ENCODE assay signal across 8 mouse cellular contexts in genomic region chr5:142718037-142718436, GRCm38 (mm10). TPM values are rescaled to one million over a fixed set of nuclear protein-coding genes. Genes with fewer than 3 reads are reported as not detected.
DNase-seq lines count a peak whose midpoint lies in the region; ATAC-seq and TF ChIP-seq lines count a peak whose summit lies in the region.

No protein-coding gene starts in this region.

- H3K9me3 ChIP-seq in neural tube, embryonic 11.5 days (ENCODE audit: control insufficient read depth, low read length), result no peaks in the 10 kb centered on the region
- no peaks in the 10 kb centered on the region for H3K9me3 ChIP-seq in stomach, postnatal 0 days (ENCODE audit: control insufficient read depth, low read length)

- H3K4me2 ChIP-seq in neural tube, embryonic 11.5 days (ENCODE audit: low read depth), result no peak overlapping the region
- no peak overlapping the region for H3K4me2 ChIP-seq in stomach, postnatal 0 days (replicated peaks; ENCODE audit: low read depth)

- intact Hi-C loops in heart, adult 2 months (cut with DNase I), result loop anchor here (1.0 to 5.0 kb wide), 5 partner anchors 46 to 240 kb away; no protein-coding TSS in a partner anchor

- no peak overlapping the region for H3K4me3 ChIP-seq in heart, adult 2 months
- H3K4me3 ChIP-seq in kidney, adult 2 months (ENCODE audit: insufficient read depth, low read depth, low read length), result no peak overlapping the region
- H3K4me3 ChIP-seq in liver, adult 2 months (ENCODE audit: insufficient read depth, low read depth, low read length), result no peak overlapping the region
- H3K4me3 ChIP-seq in neural tube, embryonic 11.5 days (ENCODE audit: low read depth, low read length), result no peak overlapping the region
- no peak overlapping the region for H3K4me3 ChIP-seq in stomach, postnatal 0 days (ENCODE audit: low read depth, low read length)

- no peaks in the 10 kb centered on the region for H3K27me3 ChIP-seq in heart, adult 2 months (ENCODE audit: control insufficient read depth, insufficient read depth, low read length)
- no peaks in the 10 kb centered on the region for H3K27me3 ChIP-seq in kidney, adult 2 months (replicated peaks; ENCODE audit: control insufficient read depth, insufficient read depth, low read length)
- H3K27me3 ChIP-seq in liver, adult 2 months (ENCODE audit: control insufficient read depth, insufficient read depth, low read length), result no peaks in the 10 kb centered on the region
- no peaks in the 10 kb centered on the region for H3K27me3 ChIP-seq in neural tube, embryonic 11.5 days (ENCODE audit: control insufficient read depth, insufficient read depth, low read length)
- H3K27me3 ChIP-seq in stomach, postnatal 0 days (ENCODE audit: control insufficient read depth, insufficient read depth, low read length), result no peaks in the 10 kb centered on the region

- H3K9ac ChIP-seq in heart, adult 2 months (ENCODE audit: low read depth, low read length), result no peak overlapping the region
- no peak overlapping the region for H3K9ac ChIP-seq in liver, adult 2 months (ENCODE audit: low read depth, low read length)
- no peak overlapping the region for H3K9ac ChIP-seq in neural tube, embryonic 11.5 days (ENCODE audit: low read length)
- no peak overlapping the region for H3K9ac ChIP-seq in stomach, postnatal 0 days (ENCODE audit: low read length)

- 21% methylated on average over 4 of the region's 4 CpGs for WGBS in heart, adult 2 months
- WGBS in kidney, adult 2 months, result 21% methylated on average over 4 of the region's 4 CpGs
- WGBS in liver, adult 2 months, result 18% methylated on average over 4 of the region's 4 CpGs
- 32% methylated on average over 4 of the region's 4 CpGs for WGBS in neural tube, embryonic 11.5 days
- 20% methylated on average over 4 of the region's 4 CpGs for WGBS in stomach, postnatal 0 days

- H3K36me3 ChIP-seq in heart, adult 2 months (ENCODE audit: control insufficient read depth, insufficient read depth, low read length), result no peaks in the 10 kb centered on the region
- no peaks in the 10 kb centered on the region for H3K36me3 ChIP-seq in kidney, adult 2 months (ENCODE audit: control insufficient read depth, insufficient read depth, low read length)
- no peaks in the 10 kb centered on the region for H3K36me3 ChIP-seq in liver, adult 2 months (ENCODE audit: control insufficient read depth, insufficient read depth, low read length)
- H3K36me3 ChIP-seq in neural tube, embryonic 11.5 days (ENCODE audit: control insufficient read depth, insufficient read depth, low read length), result no peaks in the 10 kb centered on the region; the same call in 1 of the 2 replicates
- H3K36me3 ChIP-seq in stomach, postnatal 0 days (ENCODE audit: control insufficient read depth, insufficient read depth, low read length), result no peaks in the 10 kb centered on the region

- ATAC-seq in neural tube, embryonic 11.5 days (ENCODE audit: insufficient read depth, low FRiP score, low TSS enrichment), result peak; percentile 69
- ATAC-seq in stomach, postnatal 0 days (ENCODE audit: low FRiP score, low TSS enrichment), result 0 out of 2 replicates have a peak, but pooled peaks have one; percentile 24

- no peak overlapping the region for H3K27ac ChIP-seq in heart, adult 2 months
- no peak overlapping the region for H3K27ac ChIP-seq in kidney, adult 2 months (ENCODE audit: insufficient read depth, low read depth, low read length)
- H3K27ac ChIP-seq in liver, adult 2 months (replicated peaks; ENCODE audit: insufficient read depth, low read depth, low read length), result no peak overlapping the region
- no peak overlapping the region for H3K27ac ChIP-seq in neural tube, embryonic 11.5 days (ENCODE audit: low read depth, low read length)
- H3K27ac ChIP-seq in stomach, postnatal 0 days (replicated peaks), result no peak overlapping the region

- no peaks in the 10 kb centered on the region for H3K79me2 ChIP-seq in heart, adult 2 months (replicated peaks; ENCODE audit: control insufficient read depth, insufficient read depth, low read length)
- H3K79me2 ChIP-seq in liver, adult 2 months (ENCODE audit: control insufficient read depth, insufficient read depth, low read length), result no peaks in the 10 kb centered on the region

- H3K4me1 ChIP-seq in heart, adult 2 months (ENCODE audit: control insufficient read depth, insufficient read depth, low read length), result no peaks in the 10 kb centered on the region
- H3K4me1 ChIP-seq in kidney, adult 2 months (ENCODE audit: control insufficient read depth, insufficient read depth, low read length), result no peaks in the 10 kb centered on the region
- no peaks in the 10 kb centered on the region for H3K4me1 ChIP-seq in liver, adult 2 months (ENCODE audit: control insufficient read depth, insufficient read depth, low read length)
- H3K4me1 ChIP-seq in neural tube, embryonic 11.5 days (ENCODE audit: control insufficient read depth, insufficient read depth, low read length), result no peaks in the 10 kb centered on the region
- no peaks in the 10 kb centered on the region for H3K4me1 ChIP-seq in stomach, postnatal 0 days (replicated peaks; ENCODE audit: control insufficient read depth, insufficient read depth)

- peak; percentile 99 for TF ChIP-seq CTCF in heart, adult 2 months (IDR thresholded peaks at IDR 0.05)
- TF ChIP-seq CTCF in kidney, adult 2 months (conservative IDR thresholded peaks at IDR 0.05; ENCODE audit: insufficient read depth, insufficient read length, low read depth, low read length), result peak; percentile 96
- TF ChIP-seq CTCF in liver, adult 2 months (IDR thresholded peaks at IDR 0.05; ENCODE audit: low read depth, low read length), result peak; percentile 92
- TF ChIP-seq CTCF in stomach, postnatal 0 days (IDR thresholded peaks at IDR 0.05; ENCODE audit: low read depth), result peak; percentile 94

- DNase-seq in ovary, postnatal 10 days (ENCODE audit: low spot score), result peak; percentile 69
- no peak for DNase-seq in ovary, adult 18-20 months (ENCODE audit: low spot score)
- peak; percentile 78 for DNase-seq in embryo, embryonic 10 days (ENCODE audit: low spot score)
- peak; percentile 59 to 87 for DNase-seq in heart, adult 2 months
- DNase-seq in kidney, adult 2 months, result peak; percentile 70
- DNase-seq in liver, adult 2 months (ENCODE audit: extremely low read depth, low read depth, low spot score), result peak; percentile 40
- peak; percentile 83 for DNase-seq in neural tube, embryonic 11.5 days (ENCODE audit: low spot score)
- DNase-seq in stomach, postnatal 0 days (ENCODE audit: low spot score), result peak; percentile 78

- TF ChIP-seq EP300 in heart, adult 2 months (IDR thresholded peaks at IDR 0.05; ENCODE audit: insufficient read depth, low read depth, low read length), result no peak
- TF ChIP-seq EP300 in stomach, postnatal 0 days (optimal IDR thresholded peaks at IDR 0.05), result no peak

- TF ChIP-seq POLR2A in heart, adult 2 months (IDR thresholded peaks at IDR 0.05; ENCODE audit: insufficient read depth, low read depth, low read length), result no peak
- no peak for TF ChIP-seq POLR2A in kidney, adult 2 months (IDR thresholded peaks at IDR 0.05; ENCODE audit: low read depth, low read length)
- TF ChIP-seq POLR2A in liver, adult 2 months (IDR thresholded peaks at IDR 0.05; ENCODE audit: extremely low read depth, insufficient read depth, low read length), result no peak

RNA-seq across cellular contexts. Expression of gene Slc29a4, which starts 25.7 kb away (rescaled TPM):
- under 1 TPM; 0.27 to 0.31 TPM for total RNA-seq in heart, adult 2 months (2021)
- polyA plus RNA-seq in heart, adult 2 months (2012; rRNA removed), result 0.70 and 0.73 TPM in 2 replicates
- polyA plus RNA-seq in kidney, adult 2 months (2012; rRNA removed), result 0.92 and 1.1 TPM in 2 replicates
- not detected in 2 replicates for total RNA-seq in liver, adult 2 months (2014; rRNA removed)
- 0.02 and 0.04 TPM in 2 replicates for polyA plus RNA-seq in liver, adult 2 months (2012; rRNA removed)
- polyA plus RNA-seq in neural tube, embryonic 11.5 days (2014; fragmentation: Nextera tagmentation; extraction: Ambion mirVana), result 36.9 and 39.4 TPM in 2 replicates
- 1.5 and 2.3 TPM in 2 replicates for polyA plus RNA-seq in stomach, postnatal 0 days (2015; fragmentation: Nextera tagmentation; extraction: Ambion mirVana)

Comparison
In these comparisons a context has a peak if more than half of its experiments do, and no peak if none do; other contexts are left out.
1. RNA of gene Slc29a4, which starts 25.7 kb away (polyA plus RNA-seq): 36.9 to 39.4 TPM in neural tube, embryonic 11.5 days; 1.5 to 2.3 TPM in stomach, postnatal 0 days, 0.92 to 1.1 TPM in kidney, adult 2 months, 0.70 to 0.73 TPM in heart, adult 2 months and 0.02 to 0.04 TPM in liver, adult 2 months; every median in the first group is over 10 times any median in the second.
2. Peak in every context shown above with its lines, with median percentiles within 50 percentile points of each other: CTCF ChIP-seq.